Mouse (Mus musculus): ENCODE data around the gene Dtl.
"Not testable (repeated sequence)": the region's sequence is repeated elsewhere in the genome, so short reads cannot be mapped to it uniquely, and the experiment has no call there.

Dtl gene

GRCm38 (mm10) chr1:191521395-191521794 is 53.9 kb downstream of the Dtl start:
- in situ Hi-C loops (cut with MboI, MseI) = no loop called here

DNA sequence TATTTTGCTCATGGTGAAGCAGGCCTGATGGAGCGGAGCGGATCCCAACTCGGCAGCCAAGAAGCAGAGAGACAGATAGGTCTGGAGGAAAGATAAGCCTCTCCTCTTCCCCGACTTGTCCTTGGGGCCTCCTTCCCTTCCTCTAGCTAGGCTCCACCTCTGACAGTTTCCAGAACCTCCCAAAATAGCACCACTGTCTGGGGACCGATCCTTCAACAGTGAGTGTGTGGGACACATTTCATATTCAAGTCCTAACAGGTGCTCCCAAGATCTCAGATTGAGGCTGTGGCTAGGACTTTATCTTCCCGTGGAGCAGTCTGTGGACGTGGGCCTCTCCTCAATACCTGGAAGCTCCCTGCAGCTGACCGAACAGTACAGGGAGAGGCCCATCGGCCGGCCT is 54.7 kb downstream of the Dtl start:
- in situ Hi-C loops (cut with MboI, MseI) = no loop called here

DNA sequence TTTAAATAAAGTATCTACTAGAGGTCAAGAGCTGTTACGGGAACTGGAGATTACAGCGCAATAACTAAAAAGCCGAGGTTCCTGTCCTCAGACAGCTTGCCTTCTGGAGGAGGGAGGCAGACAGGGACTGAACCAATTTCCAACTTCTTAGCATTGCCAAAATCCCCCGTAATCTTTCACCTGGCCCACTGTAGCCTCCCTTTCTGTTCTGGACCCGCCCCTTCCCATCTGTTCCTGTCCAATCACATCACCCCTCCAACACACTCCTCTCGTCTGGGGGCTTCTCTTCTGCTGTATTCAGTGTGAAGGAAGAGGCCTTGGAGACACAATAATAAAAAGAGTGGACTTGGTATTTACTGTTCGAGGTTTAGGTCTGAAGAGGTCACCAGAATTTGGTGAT is 55.1 kb downstream of the Dtl start:
- in situ Hi-C loops (cut with MboI, MseI) = no loop called here

DNA sequence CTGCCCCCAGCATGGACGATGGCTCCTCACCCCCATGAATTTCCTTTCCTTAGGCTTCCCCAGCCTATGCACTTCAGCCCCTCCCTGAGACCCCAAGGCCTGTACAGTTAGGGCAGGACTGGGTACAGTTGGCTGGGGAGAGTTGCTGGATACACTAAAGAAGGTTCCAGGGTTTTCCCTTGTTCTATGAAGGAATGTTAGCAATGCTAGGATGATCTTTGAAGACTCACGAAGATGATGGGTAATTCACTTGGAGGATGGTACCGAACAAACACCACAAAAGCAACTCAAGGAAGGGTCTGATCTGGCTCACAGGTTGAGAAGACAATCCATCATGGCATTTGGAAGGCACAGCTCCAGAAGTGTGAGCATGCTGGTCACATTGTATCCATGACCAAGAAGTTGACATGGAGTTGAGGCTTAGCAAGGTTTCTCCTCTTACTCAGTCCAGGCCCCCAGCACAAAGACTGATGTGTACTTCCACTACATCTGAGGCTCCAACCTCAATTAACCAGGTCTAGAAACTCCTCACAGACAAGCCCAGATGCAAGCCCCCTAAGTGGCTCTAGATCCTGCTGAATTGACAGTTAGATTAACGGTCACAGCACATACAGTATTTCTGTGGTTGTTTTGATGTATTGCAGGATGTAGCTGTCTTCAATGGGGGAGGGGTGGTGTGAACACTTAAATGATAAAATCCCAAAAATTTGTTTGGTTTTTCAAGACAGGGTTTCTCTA is 55.8 kb downstream of the Dtl start:
- in situ Hi-C loops (cut with MboI, MseI) = no loop called here

- in situ Hi-C loops (cut with MboI, MseI) = no loop called here
Measured at GRCm38 (mm10) chr1:191518911-191519310, 56.4 kb downstream of the Dtl start.

- in situ Hi-C loops (cut with MboI, MseI) = no loop called here
Measured at GRCm38 (mm10) chr1:191517969-191518368, 57.4 kb downstream of the Dtl start.

DNA sequence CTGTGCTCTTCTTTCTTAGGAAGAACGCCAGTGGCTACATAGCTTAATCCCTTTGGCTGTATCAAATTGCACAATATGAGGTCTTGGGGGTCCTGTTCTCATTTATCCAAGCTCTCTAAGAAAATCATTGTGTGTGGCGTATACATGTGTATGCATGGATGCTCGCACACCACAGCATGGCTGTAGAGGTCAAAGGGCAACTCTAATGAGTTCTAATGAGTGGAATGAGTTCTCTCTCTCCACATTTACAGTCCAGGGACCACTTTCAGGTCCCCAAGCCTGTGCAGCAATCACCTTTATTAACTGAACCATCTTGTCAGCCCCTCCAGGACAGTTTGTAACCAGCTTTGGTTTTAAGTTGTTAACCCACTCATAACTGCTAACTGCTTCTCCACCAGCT is 58.3 kb downstream of the Dtl start:
- in situ Hi-C loops (cut with MboI, MseI) = no loop called here

GRCm38 (mm10) chr1:191516351-191516750 is 59.0 kb downstream of the Dtl start:
- in situ Hi-C loops (cut with MboI, MseI) = not testable (repeated sequence)

DNA sequence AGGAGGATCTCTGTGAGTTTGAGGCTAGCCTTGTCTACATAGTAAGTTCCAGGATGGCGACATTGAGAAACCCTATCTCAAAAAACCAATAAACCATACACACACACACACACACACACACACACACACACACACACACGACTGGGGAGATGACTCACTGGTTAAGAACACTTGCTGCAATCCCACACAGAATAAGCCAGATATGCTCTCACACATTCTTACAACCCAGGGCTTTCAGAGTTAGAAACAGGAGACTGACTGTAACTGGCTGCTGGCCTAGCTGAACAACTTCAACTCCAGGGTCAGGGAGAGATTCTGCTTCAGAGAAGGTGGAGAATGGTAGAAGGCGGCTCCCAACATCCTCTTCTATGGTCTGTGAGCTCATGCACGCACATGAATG is 62.1 kb downstream of the Dtl start:
- in situ Hi-C loops (cut with MboI, MseI) = no loop called here

- in situ Hi-C loops (cut with MboI, MseI) = no loop called here
Measured at GRCm38 (mm10) chr1:191512383-191512782, 63.0 kb downstream of the Dtl start.

DNA sequence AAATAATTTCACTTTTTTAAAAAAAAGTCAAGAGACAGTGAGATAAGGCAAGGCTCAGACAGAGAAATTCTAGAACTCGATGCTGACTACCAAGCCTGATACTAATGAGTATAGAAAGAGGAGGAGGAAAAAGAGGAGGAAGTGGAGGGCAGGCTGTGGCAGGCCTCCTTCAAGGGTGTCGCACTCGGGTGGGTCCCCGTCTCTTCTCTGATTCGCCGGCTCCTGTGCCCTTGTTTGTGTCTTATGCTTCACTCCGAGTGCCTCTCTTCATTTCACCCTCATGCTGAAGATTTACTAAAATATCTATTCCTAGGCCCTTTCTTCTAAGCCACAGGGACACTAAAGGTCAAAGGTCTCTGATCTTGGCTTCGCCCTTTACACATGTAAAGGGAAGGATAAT is 63.8 kb downstream of the Dtl start:
- in situ Hi-C loops (cut with MboI, MseI) = no loop called here

DNA sequence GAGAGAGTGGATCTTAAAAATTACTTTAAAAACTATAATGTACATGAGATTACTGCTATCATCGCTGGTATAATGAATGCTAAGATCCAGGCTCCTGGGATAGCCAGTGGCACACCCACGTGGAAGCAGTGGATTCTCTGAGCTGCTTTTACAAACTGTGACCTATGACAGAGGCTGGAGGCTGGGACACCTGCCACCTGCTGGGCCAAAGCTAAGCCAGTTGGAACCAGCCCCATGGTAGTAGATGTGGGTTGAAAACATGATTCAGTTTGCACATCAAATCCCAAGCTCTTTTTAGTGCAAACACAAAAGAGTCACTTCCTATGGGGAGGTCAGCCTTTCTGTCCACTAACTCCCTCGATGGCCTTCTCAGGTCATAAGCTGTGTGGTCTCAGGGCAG is 65.5 kb downstream of the Dtl start:
- in situ Hi-C loops (cut with MboI, MseI) = no loop called here

GRCm38 (mm10) chr1:191509131-191509530 is 66.2 kb downstream of the Dtl start:
- in situ Hi-C loops (cut with MboI, MseI) = no loop called here

DNA sequence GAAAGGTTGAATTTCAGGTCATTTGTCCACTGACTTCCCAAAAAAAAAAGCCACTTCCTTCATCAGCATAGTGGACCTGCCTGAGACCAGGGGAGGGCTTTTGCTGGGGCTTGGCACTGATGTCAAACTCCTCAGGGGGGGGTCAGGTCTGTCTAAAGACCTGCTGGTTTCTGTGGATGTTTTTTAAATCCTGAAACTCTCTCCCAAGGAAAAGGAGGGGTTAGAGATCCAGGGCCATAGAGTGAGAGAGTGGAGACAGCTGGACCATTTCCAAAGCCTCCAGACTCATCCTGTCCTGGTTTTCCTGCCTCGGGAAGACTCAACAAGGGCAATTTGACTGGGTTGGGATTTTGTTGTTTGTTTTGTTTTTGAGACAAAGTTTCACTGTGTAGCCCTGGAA is 68.6 kb downstream of the Dtl start:
- in situ Hi-C loops (cut with MboI, MseI) = no loop called here

GRCm38 (mm10) chr1:191499666-191500065 is 75.7 kb downstream of the Dtl start:
- in situ Hi-C loops (cut with MboI, MseI) = no loop called here

GRCm38 (mm10) chr1:191498271-191498955 is 76.9 kb downstream of the Dtl start:
- in situ Hi-C loops (cut with MboI, MseI) = no loop called here

DNA sequence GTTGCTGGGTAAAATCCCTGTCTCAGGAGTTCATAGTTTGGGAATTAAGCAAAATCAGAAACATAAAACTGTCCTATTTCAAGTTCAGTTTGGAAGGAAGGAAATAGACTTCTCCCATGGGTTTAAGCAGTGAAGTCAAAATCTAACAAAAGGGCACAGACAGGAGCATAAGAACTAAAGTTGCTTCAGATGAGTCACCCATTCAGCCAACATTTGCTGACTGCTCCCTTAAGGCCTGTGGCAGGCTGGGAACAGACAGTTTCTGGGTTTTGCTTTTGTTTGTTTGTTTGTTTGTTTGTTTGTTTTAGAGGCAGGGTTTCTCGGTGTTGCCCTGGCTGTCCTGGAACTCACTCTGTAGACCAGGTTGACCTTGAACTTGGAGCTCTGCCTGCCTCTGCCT is 78.7 kb downstream of the Dtl start:
- in situ Hi-C loops (cut with MboI, MseI) = no loop called here

DNA sequence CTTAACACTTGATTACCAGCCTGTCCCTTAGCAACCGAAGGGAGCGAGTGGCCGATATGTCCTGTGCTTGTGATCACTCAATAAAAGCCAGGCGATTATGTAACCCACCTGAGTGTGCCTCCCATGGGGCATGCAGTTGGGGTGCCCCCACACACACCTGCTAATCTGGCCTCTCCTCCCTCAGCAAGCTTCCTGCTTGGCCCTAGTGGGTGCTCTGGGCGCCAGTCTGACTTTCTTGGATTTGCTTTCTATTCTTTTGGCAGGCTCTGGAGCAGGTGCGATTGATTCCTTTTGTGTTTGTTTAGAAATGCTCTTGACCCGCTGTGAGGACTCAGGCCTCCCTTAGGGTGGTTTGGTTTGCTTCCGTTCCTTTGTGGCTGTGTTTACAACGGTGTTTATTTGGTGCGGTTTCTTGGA is 80.3 kb downstream of the Dtl start:
- in situ Hi-C loops (cut with MboI, MseI) = no loop called here

DNA sequence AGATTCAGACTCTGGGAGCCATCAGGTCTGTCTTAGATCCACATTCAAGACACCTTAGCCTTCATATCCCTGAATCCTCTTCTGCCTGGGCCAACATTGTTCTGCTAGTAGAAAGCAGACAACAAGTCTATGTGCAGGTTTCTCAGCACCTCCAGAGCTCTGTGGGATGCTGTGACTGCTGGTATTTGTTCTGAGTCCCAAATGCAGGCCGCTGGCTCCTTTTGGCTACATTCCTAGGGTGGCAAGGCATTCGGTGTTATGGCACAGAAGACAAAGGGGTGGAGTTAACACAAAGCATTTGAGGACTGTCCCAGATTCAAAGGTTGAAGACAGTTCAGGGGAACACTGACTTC is 81.1 kb downstream of the Dtl start:
- in situ Hi-C loops (cut with MboI, MseI) = no loop called here

GRCm38 (mm10) chr1:191493476-191494302 is 81.7 kb downstream of the Dtl start:
- in situ Hi-C loops (cut with MboI, MseI) = no loop called here

DNA sequence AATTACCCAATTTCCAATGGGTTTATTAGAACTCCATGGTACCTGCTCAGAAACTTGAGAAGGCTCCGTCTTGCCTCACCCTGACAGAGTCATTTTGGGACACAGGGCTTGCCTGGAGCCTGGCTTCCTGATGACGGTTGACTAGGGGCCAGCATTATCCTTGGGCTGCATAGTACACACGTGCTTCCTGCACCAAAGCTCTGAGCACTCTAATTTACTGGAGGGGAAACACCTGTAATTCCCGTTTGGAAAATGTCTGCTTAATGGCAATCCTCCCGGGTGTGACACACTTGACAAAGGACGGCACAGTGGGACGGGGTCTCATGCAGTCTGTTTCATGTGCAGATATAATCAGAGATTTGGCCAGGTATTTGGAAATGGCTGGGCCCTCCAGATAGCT is 84.9 kb downstream of the Dtl start:
- in situ Hi-C loops (cut with MboI, MseI) = no loop called here
